Mouse (Mus musculus) heart, adult 2 months (tissue): Measurements from ENCODE around the gene Apol7a.

Experiments used
- CTCF ChIP-seq: fragments of 200-600 bp; IDR thresholded peaks from 2 replicates; pipeline ENCODE4 v1.8.1; 2022; ENCODE audit warnings: antibody characterized with exemption, mild to moderate bottlenecking, moderate library complexity
- POLR2A ChIP-seq: fragments of 200-500 bp; IDR thresholded peaks from 2 replicates; pipeline ENCODE4 v1.6.1; 2011; ENCODE audit warnings: mild to moderate bottlenecking, low read depth, low read length, control low read depth; ENCODE audit not compliant: insufficient read depth

GRCm38 (mm10) chr15:77358320-77359040 is 40.4 kb downstream of the Apol7a start:
- TF ChIP-seq POLR2A: 0 out of 2 replicates have a peak, but pooled peaks have one; percentile 17
- peak; percentile 99 for TF ChIP-seq CTCF
